Mouse (Mus musculus) CD8-positive naive resting alpha-beta T cell, adult 2 months (primary cell): Measurements from ENCODE around the gene Heatr9.
"Not testable (repeated sequence)": the region's sequence is repeated elsewhere in the genome, so short reads cannot be mapped to it uniquely, and the experiment has no call there.

Experiments used
- DNase-seq, 2 experiments: peaks; one replicate each; pipeline ENCODE4 v3.0.0; 2022; ENCODE audit warnings: low read depth in 2 of 2, low spot score in 2 of 2

Gene Heatr9

GRCm38 (mm10) chr11:83522075-83522474, at the start of gene Heatr9:
Gene Heatr9 (minus strand): TSS chr11:83522175.
- DNase-seq = no peak

GRCm38 (mm10) chr11:83570189-83570588, 48.2 kb upstream of the Heatr9 start:
- no peak for DNase-seq

- no peak for DNase-seq
Measured at GRCm38 (mm10) chr11:83569249-83569648, 47.3 kb upstream of the Heatr9 start.

GRCm38 (mm10) chr11:83568786-83569185, 46.8 kb upstream of the Heatr9 start:
- DNase-seq = no peak

- DNase-seq = no peak
Measured at GRCm38 (mm10) chr11:83568061-83568460, 46.1 kb upstream of the Heatr9 start.

GRCm38 (mm10) chr11:83567311-83567710, 45.3 kb upstream of the Heatr9 start:
- DNase-seq = no peak

- DNase-seq = no peak
Measured at GRCm38 (mm10) chr11:83566617-83567016, 44.6 kb upstream of the Heatr9 start.

- DNase-seq = no peak
Measured at GRCm38 (mm10) chr11:83563754-83564153, 41.8 kb upstream of the Heatr9 start.

GRCm38 (mm10) chr11:83562311-83562887, 40.4 kb upstream of the Heatr9 start:
- no peak for DNase-seq

- no peak for DNase-seq
Measured at GRCm38 (mm10) chr11:83560405-83560804, 38.4 kb upstream of the Heatr9 start.

GRCm38 (mm10) chr11:83557074-83557473, 35.1 kb upstream of the Heatr9 start:
- DNase-seq = no peak

- peak in 1 of 2 experiments; percentile 17 for DNase-seq
Measured at GRCm38 (mm10) chr11:83556085-83556781, 34.3 kb upstream of the Heatr9 start.

GRCm38 (mm10) chr11:83551668-83552067, 29.7 kb upstream of the Heatr9 start:
- DNase-seq = no peak

GRCm38 (mm10) chr11:83551037-83551436, 29.1 kb upstream of the Heatr9 start:
- DNase-seq = not testable (repeated sequence)

GRCm38 (mm10) chr11:83550186-83550632, 28.2 kb upstream of the Heatr9 start:
- DNase-seq = no peak

GRCm38 (mm10) chr11:83544214-83544613, 22.2 kb upstream of the Heatr9 start:
- no peak for DNase-seq

GRCm38 (mm10) chr11:83541415-83541814, 19.4 kb upstream of the Heatr9 start:
- DNase-seq = no peak

GRCm38 (mm10) chr11:83540931-83541330, 19.0 kb upstream of the Heatr9 start:
- no peak for DNase-seq

GRCm38 (mm10) chr11:83538705-83539314, 16.8 kb upstream of the Heatr9 start:
- DNase-seq = no peak

- no peak for DNase-seq
Measured at GRCm38 (mm10) chr11:83536831-83537230, 14.9 kb upstream of the Heatr9 start.

- DNase-seq = no peak
Measured at GRCm38 (mm10) chr11:83534609-83535423, 12.8 kb upstream of the Heatr9 start.
